Mouse (Mus musculus) lung, adult 2 months (tissue): ENCODE data around the gene Mapk13.

Experiments
- CTCF ChIP-seq: fragments of 200-500 bp; IDR thresholded peaks from 2 replicates; pipeline ENCODE4 v1.5.1; 2011; ENCODE audit warnings: mild to moderate bottlenecking, low read length, control low read depth; ENCODE audit not compliant: insufficient read depth
- POLR2A ChIP-seq: fragments of 200-500 bp; IDR thresholded peaks from 2 replicates; pipeline ENCODE4 v1.6.1; 2011; ENCODE audit warnings: low read depth, mild to moderate bottlenecking, control low read depth, low read length, borderline replicate concordance; ENCODE audit errors: extremely low read depth

- TF ChIP-seq CTCF (no peak), POLR2A (no peak)
These were observed 55.8 kb downstream of the Mapk13 start for GRCm38 (mm10) chr17:28824896-28825295.
